Mouse (Mus musculus): ENCODE measurements at regions not wholly inside any gene's neighbourhood (a gene's known extent, or its start where the extent isn't known, plus 50 kb on each side); places are given as distances from the start of the nearest gene placed in this dataset.

DNA sequence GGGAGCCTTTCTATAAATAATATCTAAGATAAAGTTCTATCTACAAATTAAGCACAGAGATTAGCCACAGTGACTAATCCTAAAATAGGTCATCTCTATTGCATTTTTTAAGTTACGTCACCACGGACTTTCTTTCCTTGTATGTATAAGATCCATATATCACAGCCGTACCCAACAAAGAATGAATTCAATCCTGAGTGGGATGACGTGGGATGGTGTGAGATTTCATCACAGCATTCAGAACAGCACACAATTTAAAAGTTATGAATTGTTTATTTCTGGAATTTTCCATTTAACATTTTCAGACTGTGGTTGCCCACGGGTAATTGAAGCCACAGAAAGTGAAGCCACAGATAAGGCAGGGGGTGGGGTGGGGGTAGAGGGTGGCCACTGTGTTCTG is 129.0 kb upstream of the Dynlrb2 start:
- peak; percentile 37 for DNase-seq

DNA sequence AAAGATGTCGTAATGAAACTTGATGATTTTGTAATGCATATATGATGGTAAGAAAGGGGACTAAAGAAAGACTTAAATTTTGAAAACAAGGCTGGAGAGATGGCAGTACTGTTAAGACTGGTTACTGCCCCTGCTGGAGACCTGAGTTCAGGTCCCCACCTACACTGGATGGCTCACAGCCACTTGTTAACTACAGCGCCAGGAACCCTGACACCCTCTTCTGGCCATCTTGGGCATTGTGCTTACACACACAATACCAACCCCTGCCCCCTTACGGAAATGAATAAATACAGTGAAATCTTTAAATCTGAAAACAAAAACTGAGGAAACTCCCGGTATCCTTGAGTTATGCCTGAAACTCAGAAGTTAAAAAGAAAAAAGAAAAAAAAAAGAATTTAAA is 131.7 kb upstream of the Dynlrb2 start:
- peak; percentile 22 for DNase-seq

GRCm38 (mm10) chr8:116372574-116372973 is 132.2 kb upstream of the Dynlrb2 start:
- peak; percentile 63 for DNase-seq

DNA sequence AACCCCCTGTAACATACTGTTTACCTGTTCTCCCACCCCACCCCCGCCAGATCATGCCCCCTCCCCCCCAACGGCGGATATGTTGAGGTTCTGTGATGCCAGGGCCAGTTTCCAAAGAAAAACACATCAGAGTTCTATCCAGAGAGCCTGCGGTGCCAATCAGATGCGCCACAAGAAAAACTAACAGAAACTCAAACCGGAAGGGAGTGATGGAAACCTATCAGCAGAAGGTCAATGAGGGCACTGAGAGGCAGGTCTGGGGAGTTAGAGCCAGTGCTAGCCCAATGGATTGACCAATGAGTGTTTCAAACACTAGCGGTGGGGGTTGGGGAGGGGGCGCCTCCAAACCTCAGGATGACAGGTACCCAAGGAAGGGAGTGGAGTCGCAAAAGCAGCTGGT is 132.7 kb upstream of the Dynlrb2 start:
- DNase-seq = no peak

- no peak for DNase-seq
Observed at GRCm38 (mm10) chr8:116367491-116367890, 137.3 kb upstream of the Dynlrb2 start.

GRCm38 (mm10) chr8:116366706-116367105 is 138.1 kb upstream of the Dynlrb2 start:
- DNase-seq = no peak

DNA sequence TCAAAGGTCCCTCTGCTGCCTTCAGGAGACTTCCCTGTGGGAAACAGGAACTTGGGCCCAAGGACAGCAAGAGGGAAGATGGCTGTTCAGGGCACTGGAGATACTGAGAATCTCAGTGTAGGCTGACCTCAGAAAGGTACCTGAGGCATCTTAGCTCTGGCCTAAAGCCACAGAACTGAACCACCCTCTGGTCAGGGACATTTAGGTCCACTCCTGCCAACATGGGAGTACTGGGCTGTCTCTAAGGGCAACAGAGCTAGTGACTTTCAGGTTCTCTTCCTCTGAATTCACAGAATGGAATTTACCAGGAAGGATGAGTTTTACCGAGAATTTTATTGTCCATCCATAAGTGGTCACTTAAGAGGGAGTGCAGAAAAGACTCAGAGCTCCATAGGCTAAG is 140.0 kb upstream of the Dynlrb2 start:
- no peak for DNase-seq

DNA sequence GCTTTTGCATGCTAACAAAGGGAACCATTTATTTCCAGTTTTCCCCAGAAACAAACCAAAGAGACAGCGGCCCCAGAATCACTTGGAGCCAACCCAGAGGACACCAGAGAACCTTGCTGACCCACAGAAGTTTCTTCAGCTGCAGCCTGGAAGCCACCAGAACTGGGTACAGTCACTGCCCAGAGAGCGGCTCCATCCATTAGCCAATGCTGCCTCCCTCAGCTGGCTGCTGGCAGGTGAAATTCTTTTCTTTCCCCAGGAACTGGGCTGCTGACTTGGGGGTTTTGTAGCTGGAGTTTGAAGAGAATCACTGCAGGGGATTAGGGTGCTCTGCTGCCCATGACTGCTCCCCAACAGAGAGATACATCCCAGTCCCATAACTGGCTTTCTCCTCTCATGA is 140.6 kb upstream of the Dynlrb2 start:
- DNase-seq = no peak

DNA sequence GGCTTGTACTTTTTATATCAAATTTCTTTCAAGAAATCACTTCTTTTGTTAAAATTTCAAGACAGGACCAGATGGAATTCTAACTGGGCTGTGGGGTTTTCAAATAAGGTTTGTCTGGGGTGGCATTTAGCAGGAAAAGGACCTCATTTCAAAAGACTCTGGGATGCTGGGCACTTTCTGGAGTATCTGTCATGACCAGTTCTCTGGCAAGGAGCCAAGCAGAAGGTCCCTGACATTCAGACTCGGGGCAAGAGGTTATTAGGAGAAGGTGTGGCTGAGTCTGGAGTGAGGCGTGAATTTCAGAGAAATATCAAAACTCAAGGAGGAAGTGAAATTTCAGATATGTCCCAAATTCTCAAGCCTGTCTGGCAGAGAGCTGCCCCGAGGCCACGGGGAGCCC is 142.4 kb upstream of the Dynlrb2 start:
- no peak for DNase-seq

DNA sequence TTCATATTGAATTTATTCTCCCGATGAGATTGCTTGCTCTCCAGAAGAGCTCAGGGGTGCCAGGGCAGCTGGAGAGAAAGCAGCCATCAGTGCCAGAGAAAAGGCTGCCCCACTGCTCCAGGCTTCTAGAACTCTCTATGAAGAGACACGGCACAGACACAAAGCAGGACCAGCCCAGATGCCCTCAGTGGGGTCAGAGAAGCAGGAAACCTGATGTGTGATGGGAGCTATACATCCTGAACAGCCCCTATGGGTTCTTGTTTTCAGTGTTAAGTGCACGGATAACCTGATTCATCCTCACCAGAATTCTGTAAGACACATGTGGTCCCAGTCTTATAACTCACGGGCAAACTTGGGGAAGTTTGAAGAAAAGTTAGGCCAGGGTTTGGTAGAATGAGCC is 145.0 kb upstream of the Dynlrb2 start:
- DNase-seq = no peak

- no peak for DNase-seq
Observed at GRCm38 (mm10) chr8:116354756-116355155, 150.0 kb upstream of the Dynlrb2 start.

DNA sequence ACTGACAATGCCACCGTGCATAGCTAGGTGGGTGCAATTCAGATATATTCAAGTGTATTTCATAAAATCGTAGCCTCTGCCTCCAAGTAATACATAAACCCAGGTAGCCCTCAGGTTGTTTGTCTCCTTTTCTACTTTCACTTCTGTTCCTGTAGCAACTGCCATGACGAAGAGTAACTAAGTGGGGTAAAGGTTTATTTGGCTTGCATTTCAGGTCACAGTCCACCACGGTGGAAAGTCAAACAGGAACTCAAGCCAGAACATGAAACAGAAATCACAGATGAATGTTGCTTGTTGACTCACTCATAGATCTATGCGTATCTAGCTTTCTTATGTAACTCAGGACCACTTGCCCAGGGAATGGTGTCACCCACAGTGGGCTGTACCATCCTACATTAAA is 150.9 kb upstream of the Dynlrb2 start:
- no peak for DNase-seq

GRCm38 (mm10) chr8:116352635-116353034 is 152.1 kb upstream of the Dynlrb2 start:
- no peak for DNase-seq

DNA sequence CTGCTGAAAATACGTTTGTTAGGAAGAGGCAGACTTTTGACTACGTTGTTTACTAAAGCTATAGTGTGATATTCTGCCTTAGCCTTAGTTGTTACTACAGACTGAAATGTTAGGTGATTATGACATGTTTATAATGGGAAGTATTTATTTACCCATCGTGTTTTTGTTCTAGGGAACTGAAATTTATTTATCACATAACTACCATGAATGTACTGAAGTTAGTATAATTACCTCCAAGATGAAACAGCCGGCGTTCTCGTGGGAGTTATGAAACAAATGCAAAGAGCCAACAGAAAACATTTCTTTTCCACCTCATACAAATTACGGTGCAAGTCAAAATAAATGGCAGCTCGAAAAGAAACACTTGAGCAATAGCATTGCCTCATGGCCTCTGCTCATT is 155.8 kb upstream of the Dynlrb2 start:
- no peak for DNase-seq

- no peak for DNase-seq
Observed at GRCm38 (mm10) chr8:116346990-116347389, 157.8 kb upstream of the Dynlrb2 start.

GRCm38 (mm10) chr8:116344590-116345222 is 160.1 kb upstream of the Dynlrb2 start:
- no peak for DNase-seq

DNA sequence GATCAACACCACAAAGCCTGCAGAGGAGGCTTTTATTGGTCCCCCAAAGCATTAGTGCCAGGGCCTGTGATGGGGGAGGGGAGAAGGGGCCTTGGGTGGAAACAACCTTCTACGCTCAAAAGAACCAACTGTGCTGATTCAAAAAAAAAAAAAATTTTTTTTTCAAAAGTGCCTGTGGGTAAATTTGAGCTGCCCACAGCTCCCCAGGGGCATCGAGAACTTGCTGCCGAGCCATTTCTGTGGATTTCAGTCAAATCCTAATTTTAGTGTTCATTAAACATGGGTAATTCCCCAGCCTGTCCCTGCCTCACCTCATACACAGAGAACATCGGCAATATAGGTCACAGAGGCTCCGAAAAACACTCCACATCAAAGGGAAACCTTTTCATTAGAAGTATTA is 161.2 kb upstream of the Dynlrb2 start:
- DNase-seq = no peak

DNA sequence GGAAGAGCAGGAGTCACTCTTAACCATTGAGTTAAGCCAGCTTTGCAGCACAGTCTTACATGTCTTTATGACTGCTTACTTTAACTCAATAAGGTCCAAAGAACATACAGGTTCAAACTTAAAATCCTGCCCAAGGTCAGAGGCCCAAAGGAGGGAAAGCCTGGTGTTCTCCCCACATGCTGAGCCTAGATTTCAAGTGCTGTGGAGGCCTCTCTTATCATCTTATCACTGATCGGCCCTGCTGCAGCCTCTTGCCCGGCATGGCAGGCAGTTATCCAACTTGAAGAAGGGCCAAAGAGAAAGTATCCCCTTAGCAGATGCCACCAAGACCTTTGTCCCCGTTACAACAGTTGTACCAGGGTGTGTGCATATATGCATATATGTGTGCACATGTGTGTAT is 170.0 kb upstream of the Dynlrb2 start:
- DNase-seq = no peak

GRCm38 (mm10) chr8:116334101-116334500 is 170.7 kb upstream of the Dynlrb2 start:
- no peak for DNase-seq

- no peak for DNase-seq
Observed at GRCm38 (mm10) chr8:116320014-116320680, 184.6 kb upstream of the Dynlrb2 start.

DNA sequence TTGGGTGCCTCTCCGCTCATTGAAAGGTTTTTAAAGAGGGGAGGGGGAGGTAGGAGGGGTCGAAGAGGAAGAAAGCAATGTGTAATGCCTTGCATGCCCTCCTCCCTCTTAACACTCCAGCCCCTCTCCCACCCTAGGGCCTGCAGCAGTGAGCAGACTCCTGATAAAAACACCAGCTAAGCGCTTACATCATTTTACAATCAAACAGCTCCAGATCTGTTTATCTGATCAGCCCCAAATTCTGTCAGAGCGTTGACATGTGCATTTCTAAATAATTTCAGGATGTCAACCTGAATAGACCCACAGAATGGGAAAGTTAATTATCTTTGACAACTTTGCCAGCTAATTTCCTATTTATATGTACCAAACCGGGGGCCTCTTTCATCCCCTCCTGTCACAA is 189.4 kb upstream of the Dynlrb2 start:
- no peak for DNase-seq

DNA sequence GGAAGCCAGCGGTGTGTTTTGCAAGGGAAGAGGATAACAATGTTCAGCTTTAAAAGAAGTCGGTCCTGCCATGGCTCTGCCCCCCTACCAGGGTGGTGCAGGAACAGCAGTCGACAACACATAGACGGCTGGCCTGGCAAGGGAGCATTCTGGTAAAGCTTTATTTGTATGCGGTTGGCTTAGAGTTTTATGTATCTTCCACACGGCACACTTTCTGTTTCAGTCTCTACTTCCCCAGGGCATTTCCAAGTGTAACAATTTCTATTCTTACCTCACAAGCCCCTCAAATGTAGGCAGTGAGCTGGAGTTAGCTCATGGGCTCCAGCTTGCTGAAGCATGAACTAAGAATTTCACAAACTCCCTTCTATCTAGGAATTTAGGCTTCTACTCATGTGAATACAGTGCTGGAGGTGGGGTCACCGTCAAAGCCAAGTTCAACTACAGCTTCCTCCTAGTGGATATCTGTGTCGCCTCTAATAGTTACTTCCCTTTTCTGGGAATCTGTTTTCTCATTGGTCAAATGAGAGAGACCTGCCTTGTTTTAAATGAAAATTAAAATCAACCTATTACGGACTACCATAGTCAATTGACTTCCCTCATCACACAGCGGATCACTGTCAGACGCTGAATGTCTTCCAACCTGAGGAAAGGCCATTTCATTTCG is 190.2 kb upstream of the Dynlrb2 start:
- no peak for DNase-seq

- no peak for DNase-seq
Observed at GRCm38 (mm10) chr8:116298891-116299290, 205.9 kb upstream of the Dynlrb2 start.

GRCm38 (mm10) chr8:116290671-116291245 is 214.0 kb upstream of the Dynlrb2 start:
- DNase-seq = no peak
